Mouse (Mus musculus) lung, adult 2 months (tissue): ENCODE data around the gene Erich4.

ENCODE experiments used
- CTCF ChIP-seq: fragments of 200-500 bp; IDR thresholded peaks from 2 replicates; pipeline ENCODE4 v1.5.1; 2011; ENCODE audit warnings: mild to moderate bottlenecking, low read length, control low read depth; ENCODE audit not compliant: insufficient read depth
- POLR2A ChIP-seq: fragments of 200-500 bp; IDR thresholded peaks from 2 replicates; pipeline ENCODE4 v1.6.1; 2011; ENCODE audit warnings: low read depth, mild to moderate bottlenecking, control low read depth, low read length, borderline replicate concordance; ENCODE audit errors: extremely low read depth

- TF ChIP-seq POLR2A: no peak; the same call in 1 of the 2 replicates
- no peak for TF ChIP-seq CTCF
Observed at GRCm38 (mm10) chr7:25626509-25627430, 11.1 kb upstream of the Erich4 start, which contains the start of gene B3gnt8.
